Mouse (Mus musculus): Measurements from ENCODE around the gene Gm5129.

DNA sequence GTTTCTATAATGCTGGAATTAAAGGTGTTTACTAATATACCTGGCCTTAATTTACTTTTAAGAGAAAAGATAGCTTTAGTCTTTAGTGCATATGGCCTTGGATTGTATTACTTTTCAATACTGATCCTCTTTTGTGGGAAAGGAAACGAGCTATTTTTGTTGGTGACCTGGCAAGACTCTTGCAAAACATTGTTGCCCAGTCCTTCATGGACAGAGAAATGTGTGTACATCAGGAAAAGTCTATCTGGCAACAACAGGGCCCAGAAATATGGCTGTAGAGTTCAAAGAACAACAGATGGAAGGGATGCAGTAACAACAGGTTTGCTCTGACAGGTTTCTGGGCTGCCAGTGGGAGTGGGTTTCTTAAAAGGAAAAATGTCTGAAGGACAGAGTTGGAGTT is 4.9 kb upstream of the Gm5129 start:
- no peak for TF ChIP-seq CTCF (IDR thresholded peaks at IDR 0.05; ENCODE audit: control insufficient read depth, insufficient read depth, insufficient read length)
- TF ChIP-seq USF1 (IDR thresholded peaks at IDR 0.05; ENCODE audit: low read depth): no peak

All from C2C12 (cell line).